Mouse (Mus musculus) liver, embryonic 14.5 days (tissue): ENCODE measurements around the gene Selplg. TPM values are rescaled to one million over a fixed set of nuclear protein-coding genes. Genes with fewer than 3 reads are reported as not detected.

Experiments
- ATAC-seq: fragments of 200-750 bp; cut with Nextera tagmentation; 2 replicates; pipeline ENCODE4 v1.8.0; 2017; ENCODE audit warnings: moderate number of reproducible peaks, mild to moderate bottlenecking, moderate library complexity; ENCODE audit not compliant: insufficient read depth
- DNase-seq, 3 experiments: peaks; one replicate each; pipeline ENCODE4 v3.0.0-alpha.2; 2012 to 2013; ENCODE audit warnings: low read depth in 3 of 3, low spot score in 3 of 3
- H3K27ac ChIP-seq: fragments of 300-500 bp; sonication (generic); 2 replicates; pipeline ENCODE4 v1.5.1; 2014; ENCODE audit warnings: moderate library complexity, mild to moderate bottlenecking, control low read depth, inconsistent platforms
- H3K27me3 ChIP-seq: fragments of 300-500 bp; sonication (generic); 2 replicates; pipeline ENCODE4 v1.6.1; 2014; ENCODE audit warnings: mild to moderate bottlenecking, low read length, moderate library complexity; ENCODE audit not compliant: control insufficient read depth, insufficient read depth
- H3K36me3 ChIP-seq: fragments of 300-500 bp; sonication (generic); replicated peaks from 2 replicates; pipeline ENCODE4 v1.6.1; 2014; ENCODE audit warnings: low read depth; ENCODE audit not compliant: control insufficient read depth, insufficient read depth
- H3K4me1 ChIP-seq, 2 experiments: fragments of 200-500 bp in 1 of 2; fragments of 300-500 bp in 1 of 2; sonication (generic) in 1 of 2; replicated peaks; 2 replicates each; pipeline ENCODE4 v1.6.1; 2012 to 2014; ENCODE audit warnings: antibody characterized with exemption in 1 of 2, inconsistent platforms in 1 of 2, low read length in 1 of 2; ENCODE audit not compliant: control insufficient read depth in 2 of 2, insufficient read depth in 2 of 2
- H3K4me2 ChIP-seq: fragments of 300-500 bp; sonication (generic); 2 replicates; pipeline ENCODE4 v1.6.1; 2014; ENCODE audit warnings: low read depth, mild to moderate bottlenecking, control low read depth, moderate library complexity
- H3K4me3 ChIP-seq, 2 experiments: fragments of 200-500 bp in 1 of 2; fragments of 300-500 bp in 1 of 2; sonication (generic) in 1 of 2; 2 replicates each; pipeline ENCODE4 v1.5.1; 2012 to 2014; ENCODE audit warnings: low read depth in 2 of 2, low read length in 2 of 2, mild to moderate bottlenecking in 2 of 2, control low read depth in 1 of 2, inconsistent platforms in 1 of 2, moderate library complexity in 1 of 2; ENCODE audit not compliant: insufficient read depth in 1 of 2
- H3K9ac ChIP-seq: fragments of 300-500 bp; sonication (generic); replicated peaks from 2 replicates; pipeline ENCODE4 v1.6.1; 2014; ENCODE audit warnings: mild to moderate bottlenecking, control low read depth, moderate library complexity
- H3K9me3 ChIP-seq: fragments of 300-500 bp; sonication (generic); 2 replicates; pipeline ENCODE4 v1.6.1; 2016; ENCODE audit warnings: low read length, mixed read lengths; ENCODE audit not compliant: control insufficient read depth
- CTCF ChIP-seq: IDR thresholded peaks from 2 replicates; pipeline ENCODE4 v1.5.1; 2016; ENCODE audit warnings: antibody characterized with exemption, low read depth, control low read depth
- EP300 ChIP-seq: IDR thresholded peaks from 2 replicates; pipeline ENCODE4 v1.6.1; 2016; ENCODE audit warnings: antibody characterized with exemption, low read depth
- WGBS: fragments of 180-500 bp; shearing (Covaris S2); extraction: QIAGEN DNeasy Blood & Tissue Kit; methylation state at CpG from one replicate; pipeline ENCODE4 v1.1.7; 2014; ENCODE audit not compliant: insufficient replicate concordance; 5-methylcytosine and 5-hydroxymethylcytosine counted together
- polyA plus RNA-seq, 2 experiments: library from polyadenylated mRNA; depleted of rRNA in 1 of 2; stranded (reverse) in 1 of 2; unstranded in 1 of 2; fragments of >200 nt; fragmentation: Nextera tagmentation in 1 of 2; extraction: Ambion mirVana in 1 of 2; gene quantifications; 2 replicates each; pipeline versions ENCODE4 v1.2.1 to v1.2.3; 2012 to 2014

Selplg gene
- polyA plus RNA-seq, 2 experiments, result 8.8 to 12.5 TPM

DNA sequence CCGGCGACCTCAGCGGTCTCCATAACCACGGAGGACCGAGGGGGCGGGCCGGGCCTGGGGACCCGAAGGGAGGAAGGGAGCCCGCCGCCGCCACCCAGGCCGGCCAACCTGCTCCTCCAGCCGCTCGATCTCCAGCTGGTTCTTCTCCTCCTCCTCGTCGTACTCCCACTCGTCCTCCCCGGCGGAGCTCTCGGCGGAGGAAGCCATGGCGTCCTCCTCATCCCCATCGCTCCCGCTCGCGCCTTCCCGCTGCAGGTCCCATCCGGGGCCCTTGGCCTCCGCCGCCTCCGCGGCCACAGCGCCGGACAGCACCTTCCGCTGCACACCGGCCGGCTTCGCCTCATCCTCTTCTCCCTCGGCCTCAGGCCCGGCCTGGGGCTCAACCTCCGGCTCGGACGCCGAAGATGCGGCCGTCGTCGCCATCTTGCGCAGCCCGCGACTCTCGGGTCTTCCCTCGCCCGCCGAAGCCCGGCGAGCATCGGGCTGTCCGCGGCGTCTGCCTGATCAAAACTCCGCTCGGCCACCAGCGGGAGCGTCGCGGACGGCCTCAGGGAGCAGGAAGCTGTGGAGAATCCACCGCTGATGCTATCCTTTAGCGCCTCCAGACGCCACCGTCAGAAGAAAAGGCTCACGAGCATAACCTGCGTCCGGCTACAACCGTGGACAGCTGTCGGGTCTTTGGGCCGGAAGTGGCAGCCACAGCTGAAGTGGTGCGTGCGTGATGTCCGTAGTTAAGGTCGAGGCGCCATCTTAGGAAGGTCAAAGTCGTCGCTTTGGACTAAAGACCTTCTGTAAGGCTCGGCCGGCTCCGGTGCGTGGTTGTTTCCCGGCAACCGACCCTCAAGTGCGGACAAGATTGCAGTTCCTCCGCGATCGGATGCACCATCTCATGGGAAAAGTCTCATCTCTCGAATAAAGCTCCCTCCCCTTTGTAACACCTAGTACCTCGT, 61.0 kb downstream of the Selplg start:
- peak overlapping the region; percentile 76 to 87 for H3K4me3 ChIP-seq
- ATAC-seq (peak; percentile 77), DNase-seq (peak; percentile 84 to 88 (median 86))
- H3K27ac ChIP-seq, result peak overlapping the region; percentile 72
- under 1% methylated on average over 91 of the region's 97 CpGs for WGBS
- no peaks in the 10 kb centered on the region for H3K27me3 ChIP-seq
- H3K4me2 ChIP-seq, result peak overlapping the region; percentile 96
- no peak for TF ChIP-seq CTCF
- TF ChIP-seq EP300, result peak; percentile 68
- peaks cover 6 to 13% of the 10 kb centered on the region in 2 experiments for H3K4me1 ChIP-seq
- H3K36me3 ChIP-seq, result peaks cover 14% of the 10 kb centered on the region
- no peaks in the 10 kb centered on the region for H3K9me3 ChIP-seq
- H3K9ac ChIP-seq, result peak overlapping the region; percentile 67

DNA sequence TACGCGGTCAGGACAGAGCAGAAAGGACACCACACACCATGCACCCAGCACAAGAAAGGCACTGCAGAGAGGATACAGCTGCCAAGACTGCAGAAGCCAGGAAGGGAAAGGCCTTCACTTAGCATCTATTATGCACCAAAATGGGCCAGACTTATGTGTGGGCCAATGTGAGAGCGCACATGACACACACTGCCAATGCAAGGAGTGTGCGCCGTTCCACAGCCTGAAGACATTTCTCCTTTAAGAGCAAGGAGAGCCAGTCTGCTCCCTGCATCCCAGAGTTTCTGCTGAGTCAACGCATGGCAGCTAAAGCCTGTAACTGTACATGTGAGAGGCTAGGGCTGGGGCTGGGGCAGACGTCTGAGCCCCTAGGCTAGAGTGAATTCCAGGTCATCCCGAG, 63.6 kb downstream of the Selplg start:
- Histone ChIP-seq H3K4me3 (no peak overlapping the region), H3K27me3 (no peaks in the 10 kb centered on the region), H3K9ac (no peak overlapping the region), H3K4me2 (no peak overlapping the region), H3K4me1 (peaks cover 4 to 10% of the 10 kb centered on the region in 2 experiments), H3K36me3 (peaks cover 11% of the 10 kb centered on the region), H3K9me3 (no peaks in the 10 kb centered on the region), H3K27ac (no peak overlapping the region)
- TF ChIP-seq EP300, result no peak
- ATAC-seq, result no peak
- 86% methylated on average over 8 of the region's 8 CpGs for WGBS
- no peak for DNase-seq

Other genes with a start within 250 kb of the Selplg start
- 1.4 and 1.7 TPM in 2 replicates for gene Cmklr1, start 182.2 kb downstream of the Selplg start, polyA plus RNA-seq (2012; rRNA removed)
- 1.5 and 1.6 TPM in 2 replicates for gene Cmklr1, start 182.2 kb downstream of the Selplg start, polyA plus RNA-seq (2014; fragmentation: Nextera tagmentation; extraction: Ambion mirVana)
- not detected in 2 replicates for gene 1700069L16Rik, start 107.9 kb downstream of the Selplg start, polyA plus RNA-seq (2012; rRNA removed)
- gene 1700069L16Rik, start 107.9 kb downstream of the Selplg start, polyA plus RNA-seq (2014; fragmentation: Nextera tagmentation; extraction: Ambion mirVana), result not detected in 2 replicates
- gene Ficd, start 96.8 kb downstream of the Selplg start, polyA plus RNA-seq (2012; rRNA removed), result 1.2 and 1.3 TPM in 2 replicates
- 1.1 and 1.2 TPM in 2 replicates for gene Ficd, start 96.8 kb downstream of the Selplg start, polyA plus RNA-seq (2014; fragmentation: Nextera tagmentation; extraction: Ambion mirVana)
- 11.6 and 15.0 TPM in 2 replicates for gene Sart3, start 60.1 kb downstream of the Selplg start, polyA plus RNA-seq (2012; rRNA removed)
- gene Sart3, start 60.1 kb downstream of the Selplg start, polyA plus RNA-seq (2014; fragmentation: Nextera tagmentation; extraction: Ambion mirVana), result 12.7 and 15.9 TPM in 2 replicates
- 46.2 and 64.9 TPM in 2 replicates for gene Iscu, start 59.9 kb downstream of the Selplg start, polyA plus RNA-seq (2012; rRNA removed)
- gene Iscu, start 59.9 kb downstream of the Selplg start, polyA plus RNA-seq (2014; fragmentation: Nextera tagmentation; extraction: Ambion mirVana), result 100 and 103 TPM in 2 replicates
- gene Tmem119, start 32.1 kb downstream of the Selplg start, polyA plus RNA-seq (2012; rRNA removed), result 0.94 and 1.1 TPM in 2 replicates
- gene Tmem119, start 32.1 kb downstream of the Selplg start, polyA plus RNA-seq (2014; fragmentation: Nextera tagmentation; extraction: Ambion mirVana), result 1.1 and 1.4 TPM in 2 replicates
- 26.2 and 32.4 TPM in 2 replicates for gene Coro1c, start 76.1 kb upstream of the Selplg start, polyA plus RNA-seq (2012; rRNA removed)
- gene Coro1c, start 76.1 kb upstream of the Selplg start, polyA plus RNA-seq (2014; fragmentation: Nextera tagmentation; extraction: Ambion mirVana), result 35.6 and 41.2 TPM in 2 replicates
- 4.8 and 4.9 TPM in 2 replicates for gene Ssh1, start 161.2 kb upstream of the Selplg start, polyA plus RNA-seq (2012; rRNA removed)
- gene Ssh1, start 161.2 kb upstream of the Selplg start, polyA plus RNA-seq (2014; fragmentation: Nextera tagmentation; extraction: Ambion mirVana), result 6.7 TPM in 2 replicates
- gene Dao, start 171.1 kb upstream of the Selplg start, polyA plus RNA-seq (2012; rRNA removed), result not detected in 2 replicates
- not detected in 2 replicates for gene Dao, start 171.1 kb upstream of the Selplg start, polyA plus RNA-seq (2014; fragmentation: Nextera tagmentation; extraction: Ambion mirVana)
- gene Usp30, start 232.8 kb upstream of the Selplg start, polyA plus RNA-seq (2012; rRNA removed), result 3.7 and 3.9 TPM in 2 replicates
- gene Usp30, start 232.8 kb upstream of the Selplg start, polyA plus RNA-seq (2014; fragmentation: Nextera tagmentation; extraction: Ambion mirVana), result 2.0 and 2.1 TPM in 2 replicates